Mouse (Mus musculus): ENCODE data around the gene Slc25a45. TPM values are rescaled to one million over a fixed set of nuclear protein-coding genes. Genes with fewer than 3 reads are reported as not detected.

Gene Slc25a45
- polyA plus RNA-seq, 1 experiment from 2014 or later, result 2.5 TPM

- Histone ChIP-seq H3K9me3 (no peaks in the 10 kb centered on the region), H3K27ac (peak overlapping the region; percentile 83), H3K4me3 (peak overlapping the region; percentile 65), H3K36me3 (no peaks in the 10 kb centered on the region), H3K27me3 (ENCODE audit: insufficient read depth, poor library complexity, severe bottlenecking) (peaks cover 9% of the 10 kb centered on the region; the same call in 1 of the 2 replicates), H3K4me1 (peaks cover 58% of the 10 kb centered on the region)
- peak; percentile 95 for DNase-seq (ENCODE audit: low spot score)
- under 1% methylated on average over 38 of the region's 38 CpGs for WGBS
Measured at GRCm38 (mm10) chr19:5923990-5924712, 46.5 kb downstream of the Slc25a45 start.

- peak within 1 kb of the TSS; percentile 83 for H3K27ac ChIP-seq
- H3K9me3 ChIP-seq, result no peaks in the 10 kb centered on the region
- H3K27me3 ChIP-seq (ENCODE audit: insufficient read depth, poor library complexity, severe bottlenecking), result peaks cover 9% of the 10 kb centered on the region; the same call in 1 of the 2 replicates
- H3K4me1 ChIP-seq, result peaks cover 63% of the 10 kb centered on the region
- peak within 1 kb of the TSS; percentile 65 for H3K4me3 ChIP-seq
- DNase-seq (ENCODE audit: low spot score), result peak; percentile 98
- no peaks in the 10 kb centered on the region for H3K36me3 ChIP-seq
- under 1% methylated on average over 18 of the region's 18 CpGs for WGBS
Measured at GRCm38 (mm10) chr19:5924713-5925093, 47.1 kb downstream of the Slc25a45 start, which contains the start of gene Cdc42ep2. Gene Cdc42ep2, minus strand, starts transcription at chr19:5924816.

GRCm38 (mm10) chr19:5925311-5925855 is 47.8 kb downstream of the Slc25a45 start:
- peaks cover 9% of the 10 kb centered on the region; the same call in 1 of the 2 replicates for H3K27me3 ChIP-seq (ENCODE audit: insufficient read depth, poor library complexity, severe bottlenecking)
- WGBS, result 23% methylated on average over 11 of the region's 11 CpGs
- peaks cover 68% of the 10 kb centered on the region for H3K4me1 ChIP-seq
- no peaks in the 10 kb centered on the region for H3K36me3 ChIP-seq
- peak overlapping the region; percentile 83 for H3K27ac ChIP-seq
- no peak for DNase-seq (ENCODE audit: low spot score)
- peak overlapping the region; percentile 65 for H3K4me3 ChIP-seq
- H3K9me3 ChIP-seq, result no peaks in the 10 kb centered on the region

- Histone ChIP-seq H3K4me1 (peaks cover 62% of the 10 kb centered on the region), H3K27ac (0 out of 2 replicates have a peak overlapping the region, but pooled peaks have one; percentile 36), H3K9me3 (no peaks in the 10 kb centered on the region), H3K36me3 (no peaks in the 10 kb centered on the region), H3K27me3 (ENCODE audit: insufficient read depth, poor library complexity, severe bottlenecking) (peaks cover 9% of the 10 kb centered on the region; the same call in 1 of the 2 replicates), H3K4me3 (no peak overlapping the region)
- 71% methylated on average over 11 of the region's 11 CpGs for WGBS
- no peak for DNase-seq (ENCODE audit: low spot score)
Measured at GRCm38 (mm10) chr19:5927026-5927425, 49.4 kb downstream of the Slc25a45 start.

- H3K9me3 ChIP-seq, result no peaks in the 10 kb centered on the region
- peaks cover 9% of the 10 kb centered on the region; the same call in 1 of the 2 replicates for H3K27me3 ChIP-seq (ENCODE audit: insufficient read depth, poor library complexity, severe bottlenecking)
- no peak overlapping the region for H3K4me3 ChIP-seq
- peaks cover 57% of the 10 kb centered on the region for H3K4me1 ChIP-seq
- 75% methylated on average over 8 of the region's 8 CpGs for WGBS
- H3K36me3 ChIP-seq, result no peaks in the 10 kb centered on the region
- H3K27ac ChIP-seq, result 0 out of 2 replicates have a peak overlapping the region, but pooled peaks have one; percentile 36
- DNase-seq (ENCODE audit: low spot score), result no peak
Measured at GRCm38 (mm10) chr19:5927532-5927931, 49.9 kb downstream of the Slc25a45 start.

- no peaks in the 10 kb centered on the region for H3K9me3 ChIP-seq
- 0 out of 2 replicates have a peak overlapping the region, but pooled peaks have one; percentile 25 for H3K27ac ChIP-seq
- 69% methylated on average over 6 of the region's 6 CpGs for WGBS
Measured at GRCm38 (mm10) chr19:5928104-5928503, 50.5 kb downstream of the Slc25a45 start.

GRCm38 (mm10) chr19:5928546-5928945 is 50.9 kb downstream of the Slc25a45 start:
- WGBS, result 62% methylated on average over 3 of the region's 3 CpGs
- DNase-seq (ENCODE audit: low spot score), result no peak
- H3K36me3 ChIP-seq, result no peaks in the 10 kb centered on the region

More at GRCm38 (mm10) chr19:5928104-5928503, 50.5 kb downstream of the Slc25a45 start:
- H3K27me3 ChIP-seq (ENCODE audit: insufficient read depth, poor library complexity, severe bottlenecking), result peaks cover 9% of the 10 kb centered on the region; the same call in 1 of the 2 replicates
- H3K4me3 ChIP-seq, result no peak overlapping the region
- peaks cover 51% of the 10 kb centered on the region for H3K4me1 ChIP-seq
- H3K36me3 ChIP-seq, result no peaks in the 10 kb centered on the region
- no peak for DNase-seq (ENCODE audit: low spot score)

GRCm38 (mm10) chr19:5929634-5930596 is 52.3 kb downstream of the Slc25a45 start:
- peaks cover 9% of the 10 kb centered on the region; the same call in 1 of the 2 replicates for H3K27me3 ChIP-seq (ENCODE audit: insufficient read depth, poor library complexity, severe bottlenecking)
- no peaks in the 10 kb centered on the region for H3K9me3 ChIP-seq
- 58% methylated on average over 14 of the region's 14 CpGs for WGBS
- peaks cover 43% of the 10 kb centered on the region for H3K4me1 ChIP-seq
- H3K4me3 ChIP-seq, result no peak overlapping the region
- no peak for DNase-seq (ENCODE audit: low spot score)
- peak overlapping the region; percentile 64 for H3K27ac ChIP-seq
- no peaks in the 10 kb centered on the region for H3K36me3 ChIP-seq

More at GRCm38 (mm10) chr19:5928546-5928945, 50.9 kb downstream of the Slc25a45 start:
- Histone ChIP-seq H3K9me3 (no peaks in the 10 kb centered on the region), H3K27ac (0 out of 2 replicates have a peak overlapping the region, but pooled peaks have one; percentile 25), H3K4me3 (no peak overlapping the region), H3K4me1 (peaks cover 50% of the 10 kb centered on the region), H3K27me3 (ENCODE audit: insufficient read depth, poor library complexity, severe bottlenecking) (peaks cover 9% of the 10 kb centered on the region; the same call in 1 of the 2 replicates)

GRCm38 (mm10) chr19:5935266-5935665 is 57.7 kb downstream of the Slc25a45 start:
- H3K9me3 ChIP-seq, result no peaks in the 10 kb centered on the region
- peaks cover 10% of the 10 kb centered on the region for H3K36me3 ChIP-seq
- DNase-seq (ENCODE audit: low spot score), result peak; percentile 90
- peaks cover 35% of the 10 kb centered on the region for H3K4me1 ChIP-seq
- 25% methylated on average over 3 of the region's 3 CpGs for WGBS
- 0 out of 2 replicates have a peak overlapping the region, but pooled peaks have one; percentile 22 for H3K4me3 ChIP-seq
- peak overlapping the region; percentile 88 for H3K27ac ChIP-seq
- H3K27me3 ChIP-seq (ENCODE audit: insufficient read depth, poor library complexity, severe bottlenecking), result no peaks in the 10 kb centered on the region

Other genes starting within 250 kb of the Slc25a45 start
- gene Rela, start 240.3 kb upstream of the Slc25a45 start, polyA plus RNA-seq (2016; fragmentation: Nextera tagmentation; extraction: Ambion mirVana), result 36.8 and 38.1 TPM in 2 replicates
- gene Sipa1, start 214.1 kb upstream of the Slc25a45 start, polyA plus RNA-seq (2016; fragmentation: Nextera tagmentation; extraction: Ambion mirVana), result 24.7 and 28.9 TPM in 2 replicates
- gene Map3k11, start 189.1 kb upstream of the Slc25a45 start, polyA plus RNA-seq (2016; fragmentation: Nextera tagmentation; extraction: Ambion mirVana), result 33.6 and 36.0 TPM in 2 replicates
- 20.1 and 26.3 TPM in 2 replicates for gene Pcnx3, start 188.9 kb upstream of the Slc25a45 start, polyA plus RNA-seq (2016; fragmentation: Nextera tagmentation; extraction: Ambion mirVana)
- 0.15 TPM in 1 of 2 replicates, not detected in the other for gene Kcnk7, start 173.4 kb upstream of the Slc25a45 start, polyA plus RNA-seq (2016; fragmentation: Nextera tagmentation; extraction: Ambion mirVana)
- 69.0 and 130 TPM in 2 replicates for gene Ehbp1l1, start 151.5 kb upstream of the Slc25a45 start, polyA plus RNA-seq (2016; fragmentation: Nextera tagmentation; extraction: Ambion mirVana)
- 75.9 and 88.9 TPM in 2 replicates for gene Fam89b, start 148.2 kb upstream of the Slc25a45 start, polyA plus RNA-seq (2016; fragmentation: Nextera tagmentation; extraction: Ambion mirVana)
- 4.2 and 4.3 TPM in 2 replicates for gene Ltbp3, start 136.9 kb upstream of the Slc25a45 start, polyA plus RNA-seq (2016; fragmentation: Nextera tagmentation; extraction: Ambion mirVana)
- gene Scyl1, start 106.4 kb upstream of the Slc25a45 start, polyA plus RNA-seq (2016; fragmentation: Nextera tagmentation; extraction: Ambion mirVana), result 74.4 and 75.2 TPM in 2 replicates
- 40.6 and 46.3 TPM in 2 replicates for gene Frmd8, start 2.5 kb upstream of the Slc25a45 start, polyA plus RNA-seq (2016; fragmentation: Nextera tagmentation; extraction: Ambion mirVana)
- 2.4 and 2.9 TPM in 2 replicates for gene Tigd3, start 16.3 kb downstream of the Slc25a45 start, polyA plus RNA-seq (2016; fragmentation: Nextera tagmentation; extraction: Ambion mirVana)
- 134 and 150 TPM in 2 replicates for gene Dpf2, start 35.2 kb downstream of the Slc25a45 start, polyA plus RNA-seq (2016; fragmentation: Nextera tagmentation; extraction: Ambion mirVana)
- gene Cdc42ep2, start 47.0 kb downstream of the Slc25a45 start, polyA plus RNA-seq (2016; fragmentation: Nextera tagmentation; extraction: Ambion mirVana), result 5.9 and 7.4 TPM in 2 replicates
- gene Pola2, start 86.4 kb downstream of the Slc25a45 start, polyA plus RNA-seq (2016; fragmentation: Nextera tagmentation; extraction: Ambion mirVana), result 70.0 and 80.7 TPM in 2 replicates
- gene Slc22a20, start 108.3 kb downstream of the Slc25a45 start, polyA plus RNA-seq (2016; fragmentation: Nextera tagmentation; extraction: Ambion mirVana), result not detected in 2 replicates
- gene Capn1, start 138.1 kb downstream of the Slc25a45 start, polyA plus RNA-seq (2016; fragmentation: Nextera tagmentation; extraction: Ambion mirVana), result 7.3 and 7.4 TPM in 2 replicates
- 25.4 and 31.0 TPM in 2 replicates for gene Syvn1, start 168.8 kb downstream of the Slc25a45 start, polyA plus RNA-seq (2016; fragmentation: Nextera tagmentation; extraction: Ambion mirVana)
- 71.4 and 85.0 TPM in 2 replicates for gene Mrpl49, start 180.0 kb downstream of the Slc25a45 start, polyA plus RNA-seq (2016; fragmentation: Nextera tagmentation; extraction: Ambion mirVana)
- 570 and 662 TPM in 2 replicates for gene Fau, start 180.0 kb downstream of the Slc25a45 start, polyA plus RNA-seq (2016; fragmentation: Nextera tagmentation; extraction: Ambion mirVana)
- 26.9 and 33.4 TPM in 2 replicates for gene Znhit2, start 183.4 kb downstream of the Slc25a45 start, polyA plus RNA-seq (2016; fragmentation: Nextera tagmentation; extraction: Ambion mirVana)
- 13.7 and 18.8 TPM in 2 replicates for gene Tm7sf2, start 190.6 kb downstream of the Slc25a45 start, polyA plus RNA-seq (2016; fragmentation: Nextera tagmentation; extraction: Ambion mirVana)
- gene Vps51, start 199.4 kb downstream of the Slc25a45 start, polyA plus RNA-seq (2016; fragmentation: Nextera tagmentation; extraction: Ambion mirVana), result 57.3 and 60.5 TPM in 2 replicates
- not detected in 2 replicates for gene Tmem262, start 202.2 kb downstream of the Slc25a45 start, polyA plus RNA-seq (2016; fragmentation: Nextera tagmentation; extraction: Ambion mirVana)
- gene Gm28374, start 204.4 kb downstream of the Slc25a45 start, polyA plus RNA-seq (2016; fragmentation: Nextera tagmentation; extraction: Ambion mirVana), result 1.1 and 1.5 TPM in 2 replicates
- gene Zfpl1, start 207.1 kb downstream of the Slc25a45 start, polyA plus RNA-seq (2016; fragmentation: Nextera tagmentation; extraction: Ambion mirVana), result 63.4 and 71.3 TPM in 2 replicates
- 38.9 and 43.5 TPM in 2 replicates for gene Cdca5, start 207.2 kb downstream of the Slc25a45 start, polyA plus RNA-seq (2016; fragmentation: Nextera tagmentation; extraction: Ambion mirVana)
- gene AC131692.1, start 216.6 kb downstream of the Slc25a45 start, polyA plus RNA-seq (2016; fragmentation: Nextera tagmentation; extraction: Ambion mirVana), result 0.26 and 0.39 TPM in 2 replicates
- 0.52 and 0.59 TPM in 2 replicates for gene Naaladl1, start 228.0 kb downstream of the Slc25a45 start, polyA plus RNA-seq (2016; fragmentation: Nextera tagmentation; extraction: Ambion mirVana)
- 42.3 and 57.9 TPM in 2 replicates for gene Sac3d1, start 240.8 kb downstream of the Slc25a45 start, polyA plus RNA-seq (2016; fragmentation: Nextera tagmentation; extraction: Ambion mirVana)